Mouse (Mus musculus) hindbrain, postnatal 0 days (tissue): ENCODE results near the gene Hoxb8. TPM values are rescaled to one million over a fixed set of nuclear protein-coding genes. Genes with fewer than 3 reads are reported as not detected.
A peak's percentile ranks its signal among the peaks of the same experiment; 100 is the strongest.

Source experiments
- ATAC-seq: fragments of 200-750 bp; cut with Nextera tagmentation; 2 replicates; pipeline ENCODE4 v1.8.0; 2017; ENCODE audit warnings: mild to moderate bottlenecking, moderate TSS enrichment, moderate library complexity
- DNase-seq: peaks from one replicate; pipeline ENCODE4 v3.0.0-alpha.2; 2015; ENCODE audit warnings: low spot score
- H3K27ac ChIP-seq: fragments of 300-500 bp; sonication (generic); 2 replicates; pipeline ENCODE4 v1.5.1; 2014; ENCODE audit warnings: mild to moderate bottlenecking
- H3K27me3 ChIP-seq: fragments of 300-500 bp; sonication (generic); 2 replicates; pipeline ENCODE4 v1.6.1; 2014; ENCODE audit warnings: low read length, mixed read lengths; ENCODE audit not compliant: insufficient read depth
- H3K36me3 ChIP-seq: fragments of 300-500 bp; sonication (generic); 2 replicates; pipeline ENCODE4 v1.6.1; 2014; ENCODE audit warnings: low read length, mixed read lengths; ENCODE audit not compliant: insufficient read depth
- H3K4me1 ChIP-seq: fragments of 300-500 bp; sonication (generic); 2 replicates; pipeline ENCODE4 v1.6.1; 2014; ENCODE audit warnings: antibody characterized with exemption, low read length, mixed read lengths; ENCODE audit not compliant: insufficient read depth
- H3K4me2 ChIP-seq: fragments of 300-500 bp; sonication (generic); 2 replicates; pipeline ENCODE4 v1.6.1; 2014; ENCODE audit warnings: low read depth, mild to moderate bottlenecking, low read length, moderate library complexity, mixed read lengths
- H3K4me3 ChIP-seq: fragments of 300-500 bp; sonication (generic); 2 replicates; pipeline ENCODE4 v1.5.1; 2014; ENCODE audit warnings: low read length
- H3K9ac ChIP-seq: fragments of 300-500 bp; sonication (generic); replicated peaks from 2 replicates; pipeline ENCODE4 v1.6.1; 2014; ENCODE audit warnings: mild to moderate bottlenecking, low read length, moderate library complexity, mixed read lengths
- H3K9me3 ChIP-seq: fragments of 300-500 bp; sonication (generic); 2 replicates; pipeline ENCODE4 v1.6.1; 2016; ENCODE audit warnings: low read length, mixed read lengths
- CTCF ChIP-seq: IDR thresholded peaks from 2 replicates; pipeline ENCODE4 v1.5.1; 2016; ENCODE audit warnings: antibody characterized with exemption, control low read depth, low read depth
- WGBS: fragments of 180-500 bp; shearing (Covaris S2); extraction: QIAGEN DNeasy Blood & Tissue Kit; methylation state at CpG from one replicate; pipeline ENCODE4 v1.1.7; 2014; 5-methylcytosine and 5-hydroxymethylcytosine counted together
- polyA plus RNA-seq: library from polyadenylated mRNA; unstranded; fragments of >200 nt; fragmentation: Nextera tagmentation; extraction: Ambion mirVana; gene quantifications from 2 replicates; pipeline ENCODE4 v1.2.1, GENCODE M21; 2015
- total RNA-seq: library from RNA; depleted of rRNA; stranded (reverse); fragments of >200 nt; gene quantifications from 2 replicates; pipeline ENCODE4 v1.2.3, GENCODE M21; 2014; rRNA removed

Gene Hoxb8
- total RNA-seq (28.0 and 66.5 TPM in 2 replicates), polyA plus RNA-seq (4.6 and 6.2 TPM in 2 replicates)

GRCm38 (mm10) chr11:96281855-96282570 lies at the start of gene Hoxb8:
Hoxb8 (plus strand) TSS chr11:96281905.
- Histone ChIP-seq H3K27me3 (peaks cover 75% of the 10 kb centered on the region), H3K9me3 (no peaks in the 10 kb centered on the region), H3K4me1 (no peaks in the 10 kb centered on the region), H3K27ac (no peak within 1 kb of the TSS), H3K4me2 (no peak within 1 kb of the TSS), H3K9ac (no peak within 1 kb of the TSS), H3K4me3 (peak within 1 kb of the TSS; percentile 31), H3K36me3 (no peaks in the 10 kb centered on the region)
- ATAC-seq (0 out of 2 replicates have a peak, but pooled peaks have one; percentile 42), DNase-seq (no peak)
- 2% methylated on average over 27 of the region's 27 CpGs for WGBS
- no peak for TF ChIP-seq CTCF

GRCm38 (mm10) chr11:96234906-96235305 lies 46.8 kb upstream of the Hoxb8 start:
- Histone ChIP-seq H3K9ac (no peak overlapping the region), H3K4me2 (no peak overlapping the region), H3K4me1 (no peaks in the 10 kb centered on the region), H3K27me3 (peaks cover 32% of the 10 kb centered on the region), H3K9me3 (no peaks in the 10 kb centered on the region), H3K27ac (no peak overlapping the region), H3K36me3 (no peaks in the 10 kb centered on the region), H3K4me3 (no peak overlapping the region)
- TF ChIP-seq CTCF: peak; percentile 84
- 3% methylated on average over 12 of the region's 12 CpGs for WGBS
- ATAC-seq (no peak), DNase-seq (peak; percentile 67)

- Histone ChIP-seq H3K9ac (no peak overlapping the region), H3K27ac (no peak overlapping the region), H3K4me3 (no peak overlapping the region), H3K4me1 (no peaks in the 10 kb centered on the region), H3K36me3 (no peaks in the 10 kb centered on the region), H3K27me3 (peaks cover 21% of the 10 kb centered on the region), H3K9me3 (no peaks in the 10 kb centered on the region), H3K4me2 (no peak overlapping the region)
- DNase-seq (peak; percentile 76), ATAC-seq (no peak)
- under 1% methylated on average over 7 of the region's 7 CpGs for WGBS
- TF ChIP-seq CTCF: peak; percentile 86
Observed at GRCm38 (mm10) chr11:96240211-96240610, 41.5 kb upstream of the Hoxb8 start.

- no peak for TF ChIP-seq CTCF
- Histone ChIP-seq H3K27me3 (peaks cover 79% of the 10 kb centered on the region), H3K27ac (no peak overlapping the region), H3K9me3 (no peaks in the 10 kb centered on the region), H3K9ac (no peak overlapping the region), H3K4me3 (no peak overlapping the region), H3K36me3 (no peaks in the 10 kb centered on the region), H3K4me2 (no peak overlapping the region), H3K4me1 (no peaks in the 10 kb centered on the region)
- DNase-seq (no peak), ATAC-seq (no peak)
- 1% methylated on average over 14 of the region's 14 CpGs for WGBS
Observed at GRCm38 (mm10) chr11:96250901-96251300, 30.8 kb upstream of the Hoxb8 start.

GRCm38 (mm10) chr11:96251480-96252031 lies 30.1 kb upstream of the Hoxb8 start:
- Histone ChIP-seq H3K27me3 (peaks cover 82% of the 10 kb centered on the region), H3K36me3 (no peaks in the 10 kb centered on the region), H3K4me3 (no peak overlapping the region), H3K27ac (no peak overlapping the region), H3K4me2 (no peak overlapping the region), H3K9ac (no peak overlapping the region), H3K4me1 (no peaks in the 10 kb centered on the region), H3K9me3 (no peaks in the 10 kb centered on the region)
- no peak for TF ChIP-seq CTCF
- DNase-seq: no peak
- no peak for ATAC-seq
- WGBS: 2% methylated on average over 46 of the region's 46 CpGs

GRCm38 (mm10) chr11:96252541-96253120 lies 29.1 kb upstream of the Hoxb8 start:
- 3% methylated on average over 12 of the region's 12 CpGs for WGBS
- H3K9ac ChIP-seq: no peak overlapping the region
- no peak overlapping the region for H3K27ac ChIP-seq
- no peak for ATAC-seq
- no peak overlapping the region for H3K4me3 ChIP-seq
- no peak for TF ChIP-seq CTCF
- DNase-seq: no peak
- H3K36me3 ChIP-seq: no peaks in the 10 kb centered on the region
- H3K4me2 ChIP-seq: no peak overlapping the region
- peaks cover 86% of the 10 kb centered on the region for H3K27me3 ChIP-seq
- no peaks in the 10 kb centered on the region for H3K9me3 ChIP-seq
- H3K4me1 ChIP-seq: no peaks in the 10 kb centered on the region
